Mouse (Mus musculus) C2C12 (cell line): ENCODE measurements around the gene Atp10b. TPM values are rescaled to one million over a fixed set of nuclear protein-coding genes. Genes with fewer than 3 reads are reported as not detected.

ENCODE experiments used
- H3K27me3 ChIP-seq: one replicate; pipeline ENCODE4 v1.6.1; 2011; ENCODE audit not compliant: control insufficient read depth, insufficient read depth, insufficient read length
- H3K36me3 ChIP-seq: one replicate; pipeline ENCODE4 v1.6.1; 2011; ENCODE audit not compliant: control insufficient read depth, insufficient read depth
- H3K4me3 ChIP-seq: one replicate; pipeline ENCODE4 v1.5.1; 2011; ENCODE audit warnings: mild to moderate bottlenecking, control low read depth; ENCODE audit not compliant: poor library complexity, insufficient read depth, severe bottlenecking
- H3K79me2 ChIP-seq: one replicate; pipeline ENCODE4 v1.6.1; 2011; ENCODE audit not compliant: control insufficient read depth, insufficient read depth
- H3K79me3 ChIP-seq: one replicate; pipeline ENCODE4 v1.6.1; 2011; ENCODE audit warnings: low read depth, control low read depth
- H3ac ChIP-seq: one replicate; pipeline ENCODE3; 2011; ENCODE audit warnings: low read depth; ENCODE audit not compliant: control insufficient read depth, insufficient read length
- CEBPB ChIP-seq: IDR thresholded peaks from one replicate; pipeline ENCODE4 v1.6.1; 2011; ENCODE audit warnings: low read depth, mild to moderate bottlenecking, control low read depth, moderate library complexity
- CTCF ChIP-seq: IDR thresholded peaks from one replicate; pipeline ENCODE4 v1.5.1; 2011; ENCODE audit not compliant: control insufficient read depth, insufficient read depth, insufficient read length
- FOSL1 ChIP-seq: IDR thresholded peaks from one replicate; pipeline ENCODE4 v1.8.0; 2011; ENCODE audit warnings: mild to moderate bottlenecking, low read length; ENCODE audit not compliant: poor library complexity, insufficient read depth, severe bottlenecking
- MAX ChIP-seq: IDR thresholded peaks from one replicate; pipeline ENCODE4 v1.6.1; 2011; ENCODE audit warnings: mild to moderate bottlenecking, control low read depth
- MYOD1 ChIP-seq: IDR thresholded peaks from one replicate; pipeline ENCODE4 v1.6.1; 2011; ENCODE audit warnings: low read depth; ENCODE audit not compliant: control insufficient read depth, insufficient read length
- MYOG ChIP-seq: IDR thresholded peaks from one replicate; pipeline ENCODE4 v1.6.1; 2011; ENCODE audit not compliant: control insufficient read depth, insufficient read length; ENCODE audit errors: extremely low read depth
- USF1 ChIP-seq: IDR thresholded peaks from one replicate; pipeline ENCODE4 v1.6.1; 2011; ENCODE audit warnings: low read depth, mild to moderate bottlenecking, control low read depth, moderate library complexity
- polyA plus RNA-seq: library from polyadenylated mRNA; unstranded; fragments of >200 nt; fragmentation: generic; extraction: Trizol; gene quantifications from one replicate; pipeline ENCODE4 v1.2.1, GENCODE M21; 2012; ENCODE audit warnings: missing spikeins

Gene Atp10b
- polyA plus RNA-seq, 1 experiment: under 0.01 TPM

DNA sequence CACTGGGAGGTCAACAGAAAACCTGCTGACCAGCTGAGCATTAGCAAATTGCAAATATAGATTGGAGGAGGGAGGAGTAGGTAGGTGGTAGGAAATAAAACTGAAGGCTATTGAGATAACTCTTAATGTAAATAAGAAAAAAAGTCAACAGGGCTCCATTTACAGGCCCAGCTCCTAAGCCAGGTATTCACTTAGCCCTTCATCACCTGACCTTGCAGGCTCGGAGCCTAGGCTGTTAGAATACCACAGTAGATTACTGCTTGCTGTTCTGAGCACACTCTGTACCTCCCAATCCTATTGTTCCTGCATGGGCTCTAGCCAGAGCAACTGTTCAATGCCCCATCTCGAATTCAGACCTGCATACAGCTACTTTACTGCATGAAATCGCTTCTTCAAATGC is 117.8 kb downstream of the Atp10b start:
- Histone ChIP-seq H3K36me3 (no peaks in the 10 kb centered on the region), H3K79me2 (no peaks in the 10 kb centered on the region), H3K4me3 (no peak overlapping the region), H3ac (no peak overlapping the region), H3K79me3 (no peaks in the 10 kb centered on the region), H3K27me3 (no peaks in the 10 kb centered on the region)
- TF ChIP-seq USF1 (no peak), MYOD1 (no peak), CTCF (no peak), FOSL1 (no peak), MAX (no peak), CEBPB (no peak), MYOG (no peak)

DNA sequence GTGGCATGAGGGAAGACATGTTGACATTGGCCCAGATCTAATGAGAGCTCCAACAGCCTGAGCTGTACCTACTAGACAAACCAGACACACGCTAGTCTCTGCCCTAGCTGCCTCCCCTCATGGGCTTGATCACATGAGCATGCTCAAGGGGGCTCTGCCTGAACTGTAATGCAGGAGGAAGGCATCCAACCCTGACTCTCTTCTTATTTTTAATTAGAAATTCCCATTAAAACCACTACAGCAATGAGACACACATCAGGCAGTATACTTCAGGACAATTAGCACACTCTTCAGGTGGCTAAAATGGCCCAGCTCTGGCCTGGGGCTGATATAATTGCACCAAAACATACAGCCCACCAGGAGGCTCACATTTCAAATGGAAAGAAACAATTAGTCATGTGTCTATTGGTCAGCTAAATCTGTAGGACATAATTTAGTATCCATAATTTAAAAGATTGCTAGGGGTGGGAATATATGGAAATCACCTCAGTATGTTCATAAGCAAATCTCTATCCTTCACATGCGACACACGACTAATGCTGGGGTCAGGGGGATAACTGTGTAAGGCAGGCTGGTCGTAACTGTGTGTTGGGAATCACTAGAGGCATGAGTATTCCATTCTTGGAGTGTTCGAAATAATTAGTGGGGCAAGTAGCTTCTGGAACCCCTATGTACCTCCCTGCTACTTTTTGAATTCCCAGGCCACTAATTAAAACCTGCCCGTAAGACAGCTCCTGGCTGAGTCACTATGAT is 120.0 kb downstream of the Atp10b start:
- TF ChIP-seq MYOG (no peak), MAX (no peak), CTCF (no peak)
- Histone ChIP-seq H3K4me3 (no peak overlapping the region), H3K79me3 (no peaks in the 10 kb centered on the region), H3ac (no peak overlapping the region), H3K27me3 (no peaks in the 10 kb centered on the region), H3K36me3 (no peaks in the 10 kb centered on the region), H3K79me2 (no peaks in the 10 kb centered on the region)

DNA sequence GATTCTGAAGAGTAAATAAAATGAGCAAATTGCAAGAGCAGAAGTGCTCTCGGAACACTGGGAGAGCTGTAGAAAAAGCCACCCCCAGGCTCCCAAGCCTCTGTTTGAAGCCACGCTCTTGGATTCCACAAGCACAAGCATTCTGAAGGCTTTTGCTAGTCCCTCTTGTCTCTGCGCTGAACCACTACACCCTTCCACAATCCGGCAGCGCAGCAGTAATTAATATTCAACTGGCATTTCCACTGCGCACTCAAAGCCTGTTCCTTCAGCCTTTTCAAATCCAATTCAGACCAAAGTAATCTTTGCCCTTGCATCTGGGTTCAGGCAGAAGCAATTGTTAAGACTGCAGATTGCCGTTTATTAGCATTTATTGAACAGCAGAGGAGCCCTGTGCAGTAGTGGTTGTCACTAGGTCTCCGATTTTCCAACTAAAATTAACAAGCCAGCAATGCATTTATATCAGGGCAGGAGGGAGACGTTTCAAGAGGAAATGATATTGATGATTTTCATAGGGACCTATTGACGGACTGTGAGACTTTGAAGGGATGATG is 120.7 kb downstream of the Atp10b start:
- H3K27me3 ChIP-seq: no peaks in the 10 kb centered on the region
- H3K36me3 ChIP-seq: no peaks in the 10 kb centered on the region
- H3K4me3 ChIP-seq: no peak overlapping the region
- TF ChIP-seq MAX (no peak), MYOD1 (no peak), USF1 (no peak), FOSL1 (no peak), CTCF (no peak), CEBPB (no peak), MYOG (no peak)
- no peaks in the 10 kb centered on the region for H3K79me2 ChIP-seq
- no peak overlapping the region for H3ac ChIP-seq
- H3K79me3 ChIP-seq: no peaks in the 10 kb centered on the region

DNA sequence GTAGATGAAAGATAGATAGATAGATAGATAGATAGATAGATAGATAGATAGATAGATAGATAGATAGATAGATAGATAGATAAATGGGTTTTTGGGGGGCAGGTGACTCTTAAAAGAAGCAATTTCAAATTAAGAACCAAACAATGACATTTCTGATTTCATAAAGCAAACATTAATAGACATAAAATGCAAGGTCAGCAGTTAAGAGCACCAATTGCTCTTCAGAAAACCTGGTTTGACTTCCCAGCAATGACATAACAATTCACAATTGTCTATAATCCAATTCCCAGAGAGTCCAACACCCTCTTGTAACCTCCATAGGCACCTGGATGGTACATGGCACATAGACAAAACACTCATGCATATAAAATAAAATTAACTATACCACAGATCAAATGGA is 124.2 kb downstream of the Atp10b start:
- H3K36me3 ChIP-seq: no peaks in the 10 kb centered on the region
- no peaks in the 10 kb centered on the region for H3K27me3 ChIP-seq
- TF ChIP-seq MYOD1 (no peak), USF1 (no peak)
- H3K4me3 ChIP-seq: no peak overlapping the region
- no peak overlapping the region for H3ac ChIP-seq
- no peaks in the 10 kb centered on the region for H3K79me2 ChIP-seq
- H3K79me3 ChIP-seq: no peaks in the 10 kb centered on the region

DNA sequence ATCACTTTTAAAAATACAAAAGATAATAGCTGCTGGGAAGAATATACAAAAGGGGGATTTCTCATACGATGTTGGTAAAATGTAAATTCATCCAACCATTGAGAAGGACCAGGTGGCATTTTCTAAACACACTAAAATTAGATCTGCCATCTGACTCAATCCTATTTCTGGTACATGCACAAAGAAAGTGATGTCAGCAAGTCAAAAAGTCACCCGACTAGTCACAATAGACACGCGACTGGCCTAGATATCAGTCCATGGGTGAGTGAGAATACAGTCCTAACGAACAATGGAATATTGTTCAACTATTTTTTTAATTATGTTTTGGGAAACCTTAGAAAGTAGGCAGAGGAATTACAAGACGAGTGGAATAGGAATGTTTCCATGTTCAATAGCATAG is 147.9 kb downstream of the Atp10b start:
- Histone ChIP-seq H3ac (no peak overlapping the region), H3K79me3 (no peaks in the 10 kb centered on the region), H3K27me3 (no peaks in the 10 kb centered on the region), H3K4me3 (no peak overlapping the region), H3K36me3 (no peaks in the 10 kb centered on the region), H3K79me2 (no peaks in the 10 kb centered on the region)
- no peak for TF ChIP-seq CTCF
- TF ChIP-seq FOSL1: no peak
- no peak for TF ChIP-seq MAX
- no peak for TF ChIP-seq MYOG
- no peak for TF ChIP-seq CEBPB
- no peak for TF ChIP-seq USF1
- no peak for TF ChIP-seq MYOD1

DNA sequence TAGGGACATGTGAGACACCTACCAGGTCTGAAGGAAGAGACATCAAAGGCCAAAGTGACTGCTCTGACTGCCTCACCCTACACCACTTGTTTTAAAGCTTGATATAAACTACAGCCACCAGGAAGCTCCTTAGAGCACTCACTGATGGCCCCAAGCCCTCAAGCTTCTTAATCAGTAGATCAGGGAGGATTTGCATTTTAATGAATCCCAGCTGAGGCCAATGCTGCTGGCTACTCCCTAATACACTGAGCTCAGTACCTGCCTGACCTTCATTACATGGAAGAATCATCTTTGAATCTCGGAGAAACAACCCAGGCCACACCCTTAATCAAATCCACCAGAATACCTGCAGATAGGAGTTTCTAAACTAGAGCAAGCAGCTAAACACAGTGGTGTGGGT is 161.3 kb downstream of the Atp10b start:
- H3K79me3 ChIP-seq: no peaks in the 10 kb centered on the region
- no peak for TF ChIP-seq MYOG
- no peak for TF ChIP-seq FOSL1
- TF ChIP-seq MYOD1: no peak
- no peak for TF ChIP-seq CEBPB
- TF ChIP-seq MAX: no peak
- TF ChIP-seq CTCF: no peak
- no peak overlapping the region for H3ac ChIP-seq
- H3K36me3 ChIP-seq: no peaks in the 10 kb centered on the region
- no peaks in the 10 kb centered on the region for H3K27me3 ChIP-seq
- no peaks in the 10 kb centered on the region for H3K79me2 ChIP-seq
- no peak overlapping the region for H3K4me3 ChIP-seq

Other genes starting within 250 kb of the Atp10b start
- gene Gm9972, start 114.1 kb upstream of the Atp10b start, polyA plus RNA-seq: not detected